Mouse (Mus musculus): Measurements from ENCODE around the gene Wdr41.

Gene Wdr41

DNA sequence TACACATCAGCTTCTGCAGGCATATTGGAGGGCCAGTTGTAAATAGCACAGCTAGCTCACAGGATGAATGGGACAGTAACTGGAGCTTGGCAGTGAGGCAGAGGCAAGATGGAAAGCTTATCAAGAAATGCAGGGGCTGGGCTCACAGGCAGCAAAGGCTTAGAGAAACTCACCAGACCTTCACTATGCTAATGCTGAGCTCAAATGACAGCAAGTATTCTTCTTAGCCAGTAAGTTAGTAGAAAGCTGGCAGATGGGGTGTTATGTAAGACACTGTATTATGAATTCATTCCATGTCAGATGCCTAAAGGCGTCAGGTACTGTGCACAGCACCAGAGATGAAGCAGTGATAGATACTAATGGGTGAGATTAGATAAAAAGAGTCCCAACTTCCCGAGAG is 58.6 kb downstream of the Wdr41 start:
- no peak for DNase-seq (ENCODE audit: low read depth, low spot score)

DNA sequence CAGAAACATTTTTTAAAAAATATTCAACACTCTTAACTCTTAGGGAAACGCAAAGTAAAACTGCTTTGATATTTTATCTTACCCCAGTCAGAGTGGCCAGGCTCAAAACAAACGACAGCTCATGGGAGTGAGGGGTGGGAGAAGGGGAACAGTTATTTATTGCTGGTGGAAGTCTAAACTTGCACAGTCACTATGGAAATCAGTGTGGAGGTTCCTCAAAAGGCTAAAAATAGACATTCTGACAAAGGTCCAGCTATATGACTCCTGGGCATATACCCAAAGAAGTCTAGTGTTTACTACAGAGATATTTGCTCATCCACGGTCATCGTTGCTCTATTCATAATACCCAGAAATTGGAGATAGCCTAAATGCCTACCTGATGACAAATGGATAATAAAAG is 62.1 kb downstream of the Wdr41 start:
- DNase-seq (ENCODE audit: low read depth, low spot score) = no peak

DNA sequence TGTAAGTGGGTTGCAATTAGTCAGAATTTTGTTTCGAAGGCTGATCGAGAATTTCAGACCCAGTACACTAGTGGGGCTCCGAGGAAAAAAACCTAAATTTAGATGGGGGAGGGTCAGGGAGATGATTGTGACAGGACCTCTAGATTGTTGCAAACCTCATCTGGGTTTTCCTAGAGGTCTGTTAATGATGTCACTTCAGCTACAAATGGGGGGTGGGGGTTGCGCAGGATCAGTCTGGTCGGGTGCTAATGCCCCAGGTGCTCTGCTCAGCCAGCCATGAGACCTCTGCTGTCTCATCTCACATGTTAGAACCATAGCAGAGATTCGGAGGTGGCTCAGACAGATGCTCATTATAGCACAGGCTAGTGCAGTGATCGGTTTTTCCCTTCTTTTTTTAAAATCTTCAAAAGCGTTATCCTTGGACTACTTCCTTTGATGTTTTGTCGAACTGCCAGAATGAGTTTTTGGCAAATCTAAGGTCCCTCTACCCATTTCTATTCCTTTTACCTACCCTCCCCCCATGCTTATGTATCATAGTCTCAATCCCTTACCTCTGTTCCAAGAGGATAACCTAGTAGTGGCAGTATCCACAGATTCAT is 64.1 kb downstream of the Wdr41 start:
- no peak for DNase-seq (ENCODE audit: low read depth, low spot score)

DNA sequence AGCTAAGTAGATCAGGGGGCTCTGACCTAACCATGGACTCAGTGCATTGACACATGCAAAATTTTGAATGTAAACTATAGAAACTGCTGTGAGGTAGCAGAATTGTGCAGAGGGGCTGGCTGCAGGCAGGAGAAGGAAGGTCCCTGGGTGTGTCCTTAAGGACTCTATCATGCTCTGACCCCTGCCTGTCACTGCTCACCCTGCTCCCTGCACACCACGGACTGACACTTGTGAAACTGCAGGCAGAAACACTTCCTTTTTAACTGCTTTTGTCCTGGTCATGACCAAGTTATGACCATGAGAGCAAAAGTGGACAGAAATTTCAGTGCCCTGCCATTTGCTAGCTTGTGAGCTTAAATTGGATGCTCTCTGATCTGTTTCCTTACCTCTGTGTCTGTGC is 68.0 kb downstream of the Wdr41 start:
- no peak for DNase-seq (ENCODE audit: low read depth, low spot score)

DNA sequence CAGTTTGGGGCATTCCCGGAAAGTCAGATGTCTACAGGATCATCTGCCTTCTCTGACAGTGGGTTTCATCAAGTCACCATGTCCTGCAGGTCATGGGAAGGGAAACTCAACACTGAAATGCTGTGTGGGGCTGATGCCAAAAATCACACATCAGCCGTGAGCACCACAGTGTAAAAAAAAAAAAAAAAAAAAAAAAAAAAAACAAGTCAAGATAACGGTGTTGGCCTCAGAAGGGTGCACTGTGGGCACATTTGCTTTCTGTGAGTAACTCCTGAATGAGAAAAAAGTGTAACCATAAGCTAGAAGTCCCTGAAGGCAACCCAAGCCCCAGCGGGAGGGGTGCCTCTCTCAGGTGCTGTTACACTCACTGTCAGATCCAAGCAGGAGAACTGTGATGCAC is 74.3 kb downstream of the Wdr41 start:
- no peak for DNase-seq (ENCODE audit: low read depth, low spot score)

DNA sequence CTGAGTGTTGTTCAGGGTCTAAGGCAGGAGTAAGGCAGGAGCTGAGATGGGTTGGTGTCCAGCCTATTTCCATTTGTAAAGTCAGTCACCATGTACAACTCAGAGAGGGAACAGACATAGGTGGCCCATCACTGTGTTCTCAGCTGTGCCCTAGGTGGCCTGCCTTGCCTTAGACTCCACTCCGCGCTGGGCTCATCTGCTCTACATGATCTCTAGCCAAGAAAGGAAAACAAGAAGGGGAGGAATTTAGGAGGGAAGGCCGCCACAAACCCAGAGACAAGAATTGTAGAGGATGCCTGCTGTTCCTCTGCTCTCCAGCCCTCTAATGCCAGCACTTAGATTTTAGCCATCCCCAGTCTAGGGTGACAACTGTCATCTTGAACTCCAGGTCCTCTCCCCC is 76.3 kb downstream of the Wdr41 start:
- DNase-seq (ENCODE audit: low read depth, low spot score) = no peak

DNA sequence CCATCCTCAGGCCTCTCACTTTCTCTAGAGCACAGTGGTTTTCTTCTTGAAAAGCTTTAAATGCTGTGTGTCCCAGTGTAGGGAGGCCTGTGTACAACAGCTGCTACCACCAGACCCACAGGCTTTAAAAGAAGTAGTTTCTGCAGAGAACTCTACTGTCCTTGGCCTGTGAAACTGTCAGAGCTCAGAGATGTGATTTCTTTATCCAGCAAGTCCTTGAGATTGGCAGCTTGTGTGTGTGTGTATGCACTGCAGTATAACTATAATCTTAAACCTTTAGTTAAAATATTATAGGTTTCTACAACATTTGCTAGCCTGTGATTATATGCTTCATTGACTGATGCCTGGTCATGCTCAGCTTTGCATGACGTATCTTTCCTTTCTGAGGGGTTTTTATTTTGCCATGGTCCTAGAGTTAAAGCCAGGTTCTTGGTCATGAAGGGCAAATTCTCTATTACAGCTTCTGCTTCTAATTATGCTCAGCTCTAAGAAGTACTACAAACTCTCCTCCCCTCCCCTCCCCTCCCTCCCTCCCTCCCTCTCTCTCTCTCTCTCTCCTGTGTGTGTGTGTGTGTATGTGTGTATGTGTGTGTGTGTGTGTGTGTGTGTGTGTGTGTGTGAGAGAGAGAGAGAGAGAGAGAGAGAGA is 79.7 kb downstream of the Wdr41 start:
- no peak for DNase-seq (ENCODE audit: low read depth, low spot score)

DNA sequence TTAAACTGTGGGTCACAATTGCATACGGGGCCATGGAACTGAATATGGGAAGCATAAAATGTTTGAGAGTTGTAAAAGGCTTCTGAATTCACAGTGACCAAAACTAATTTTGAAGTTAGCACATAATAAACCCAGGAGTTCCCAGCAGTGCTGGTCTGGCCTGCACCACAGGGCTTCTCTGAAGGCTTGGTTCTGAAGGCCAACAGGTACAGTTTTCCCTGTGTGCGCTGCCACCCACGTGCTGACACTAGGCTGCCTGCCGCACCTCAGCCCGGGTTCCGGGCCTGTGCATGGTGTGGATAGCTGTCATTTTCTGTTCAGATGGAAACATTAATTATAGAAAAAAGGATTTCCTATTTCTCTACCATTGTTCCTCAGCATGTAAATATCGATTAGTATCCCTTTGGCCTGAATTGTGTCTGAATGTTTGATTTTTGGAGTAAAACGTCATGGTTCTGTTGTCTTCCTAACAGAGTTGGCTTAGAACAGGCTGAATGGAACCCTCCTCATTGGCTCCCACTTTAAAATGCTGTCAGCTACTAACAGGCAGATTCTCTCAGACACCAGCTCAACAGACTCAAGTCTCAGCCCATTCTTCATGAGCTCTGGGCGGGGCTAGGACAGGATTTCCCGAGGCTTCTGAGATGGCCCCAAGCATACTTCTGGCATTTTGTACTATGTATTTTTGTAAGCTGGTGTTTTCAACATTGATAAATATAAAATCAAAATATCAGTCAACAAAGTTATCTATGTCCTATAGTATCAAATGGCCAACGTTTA is 80.5 kb downstream of the Wdr41 start:
- DNase-seq (ENCODE audit: low read depth, low spot score) = no peak

DNA sequence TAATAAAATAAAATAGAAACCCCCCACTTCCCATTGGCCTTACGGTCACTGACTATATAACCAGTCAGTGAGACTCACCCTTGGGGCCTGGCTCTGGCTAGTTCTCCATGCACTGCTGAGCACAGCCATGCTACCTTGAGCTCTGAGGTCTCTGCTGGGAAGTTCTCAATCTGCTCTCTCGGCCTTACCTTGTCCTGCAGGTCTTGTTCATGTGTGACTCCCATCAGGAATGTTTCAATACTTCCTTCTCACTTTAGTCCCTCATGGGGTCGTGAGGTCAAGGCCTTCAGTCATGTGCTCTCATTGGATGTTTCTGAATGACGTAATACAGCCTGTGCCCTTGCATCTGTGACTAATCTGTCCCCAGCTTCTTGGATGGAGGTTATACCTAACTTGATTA is 82.7 kb downstream of the Wdr41 start:
- no peak for DNase-seq (ENCODE audit: low read depth, low spot score)

DNA sequence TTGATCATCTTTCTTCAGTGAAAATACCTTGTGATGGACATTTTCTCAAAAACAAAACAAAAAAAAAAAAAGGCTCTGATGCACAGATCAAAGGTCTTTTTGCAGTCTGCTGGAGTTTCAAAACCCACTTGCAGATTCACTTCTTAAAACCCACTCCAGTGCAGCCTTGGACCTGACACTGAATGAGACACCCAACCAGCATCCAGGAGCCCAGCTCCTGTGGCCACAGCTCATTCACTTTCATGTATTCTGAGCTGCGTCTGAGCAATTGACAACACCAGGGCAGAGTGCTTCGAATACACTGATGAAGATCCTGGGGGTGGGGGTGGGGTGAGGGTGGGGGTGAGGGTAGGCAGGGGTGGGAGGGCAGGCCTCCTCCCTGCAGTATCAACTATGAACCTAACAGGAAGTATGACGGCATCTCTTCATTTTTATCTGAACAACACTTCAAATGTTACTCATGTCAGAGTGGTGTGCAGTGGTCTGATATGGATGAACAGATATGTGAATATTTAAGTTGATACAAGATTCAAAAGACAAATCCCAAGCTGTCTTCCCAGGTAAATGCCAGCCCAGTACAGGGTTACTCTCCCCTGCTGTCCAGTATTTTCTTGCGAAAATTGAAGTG is 87.4 kb downstream of the Wdr41 start:
- no peak for DNase-seq (ENCODE audit: low read depth, low spot score)

DNA sequence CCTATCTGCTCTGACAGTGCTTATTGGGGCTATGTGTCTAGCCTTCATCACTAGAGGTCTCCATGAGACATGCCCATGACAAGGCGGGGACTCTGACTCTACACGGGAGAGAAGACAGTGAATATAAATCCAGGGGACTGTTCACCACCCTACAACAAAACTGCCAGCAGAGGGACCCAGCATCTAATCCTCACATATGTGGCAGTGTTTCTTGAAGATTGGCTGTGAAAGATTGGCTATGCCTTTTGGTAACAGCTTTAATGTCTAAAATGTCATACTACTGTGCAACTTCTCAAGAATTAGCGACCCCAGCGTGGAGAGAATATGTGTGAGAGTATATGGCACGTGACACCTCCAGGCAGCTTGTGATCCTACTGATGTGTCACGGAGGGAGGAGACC is 91.7 kb downstream of the Wdr41 start:
- DNase-seq (ENCODE audit: low read depth, low spot score) = no peak

DNA sequence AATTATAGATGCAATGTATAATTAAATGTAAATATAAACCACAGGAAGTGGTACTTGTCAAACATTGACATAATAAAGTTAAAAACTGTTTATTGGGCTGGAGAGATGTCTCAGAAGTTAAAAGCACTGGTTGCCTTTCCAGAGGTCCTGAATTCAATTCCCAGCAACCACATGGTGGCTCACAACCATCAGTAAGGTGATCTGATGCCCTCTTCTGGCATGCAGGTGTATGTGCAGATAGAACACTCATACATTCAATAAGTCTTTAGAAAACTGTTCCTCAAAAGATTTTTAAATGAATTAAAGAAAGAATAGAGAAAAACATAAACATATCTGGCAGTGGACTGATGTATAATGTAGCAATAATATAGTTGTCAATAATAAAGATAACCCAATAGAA is 94.1 kb downstream of the Wdr41 start:
- no peak for DNase-seq (ENCODE audit: low read depth, low spot score)

Data from embryo, embryonic 11.5 days (tissue).